Mouse (Mus musculus): ENCODE measurements around the gene Syne3. TPM values are rescaled to one million over a fixed set of nuclear protein-coding genes. Genes with fewer than 3 reads are reported as not detected.

The Syne3 gene
- total RNA-seq, 2 experiments from 2014 or later = 13.4 to 22.4 TPM

DNA sequence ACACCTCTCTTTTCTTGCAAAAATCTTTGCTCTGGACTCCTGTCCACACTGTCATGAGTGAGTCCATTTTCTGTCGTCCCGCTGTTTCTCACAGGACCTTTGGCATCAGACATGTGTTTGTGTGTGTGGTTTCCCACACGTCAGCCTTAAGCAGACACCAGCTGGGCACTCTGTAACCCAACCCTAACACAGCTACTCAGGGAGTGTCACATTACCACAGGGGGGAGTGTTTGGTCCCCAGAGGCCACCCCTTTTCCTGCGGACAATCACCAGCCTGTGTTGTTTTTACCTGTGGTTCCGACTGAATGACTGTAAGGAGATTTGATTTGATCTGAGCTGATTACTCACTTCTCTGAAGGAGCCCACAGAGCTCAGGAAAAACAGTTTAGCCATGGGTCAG lies 105.5 kb downstream of the Syne3 start:
- ATAC-seq (replicated peaks; ENCODE audit: poor library complexity, severe bottlenecking) = no peak

DNA sequence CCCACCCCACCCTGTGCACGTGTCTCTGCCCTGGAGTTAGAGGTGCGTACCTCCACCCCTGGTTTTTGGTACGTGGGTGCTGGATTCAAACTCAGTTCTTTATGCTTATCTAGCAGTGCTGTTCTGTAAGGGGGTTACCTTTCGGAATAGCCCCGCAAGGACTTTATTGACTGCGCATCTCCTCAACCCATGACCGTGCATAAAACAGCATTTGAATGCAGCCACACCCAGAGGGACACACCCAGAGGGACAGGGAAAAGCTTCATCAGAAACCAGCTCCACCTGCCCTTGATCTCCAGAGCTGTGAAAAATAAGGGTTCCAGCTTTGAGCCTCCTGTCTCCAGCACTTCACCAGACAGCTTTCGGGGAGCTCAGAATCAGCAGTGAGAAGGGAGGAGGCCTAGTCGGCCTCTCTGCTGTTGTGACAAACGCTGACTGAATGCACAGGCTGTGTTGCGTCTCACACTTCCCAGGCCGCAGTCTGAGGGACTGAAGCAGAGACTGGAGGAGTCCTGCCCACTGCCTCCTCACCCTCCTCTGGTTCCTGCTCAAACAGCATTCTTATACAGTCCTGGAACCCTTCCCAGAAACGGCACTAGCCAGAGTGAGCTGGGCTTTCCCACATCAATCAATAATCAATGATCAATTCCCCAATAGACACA lies 107.1 kb downstream of the Syne3 start:
- no peak for ATAC-seq (replicated peaks; ENCODE audit: poor library complexity, severe bottlenecking)

DNA sequence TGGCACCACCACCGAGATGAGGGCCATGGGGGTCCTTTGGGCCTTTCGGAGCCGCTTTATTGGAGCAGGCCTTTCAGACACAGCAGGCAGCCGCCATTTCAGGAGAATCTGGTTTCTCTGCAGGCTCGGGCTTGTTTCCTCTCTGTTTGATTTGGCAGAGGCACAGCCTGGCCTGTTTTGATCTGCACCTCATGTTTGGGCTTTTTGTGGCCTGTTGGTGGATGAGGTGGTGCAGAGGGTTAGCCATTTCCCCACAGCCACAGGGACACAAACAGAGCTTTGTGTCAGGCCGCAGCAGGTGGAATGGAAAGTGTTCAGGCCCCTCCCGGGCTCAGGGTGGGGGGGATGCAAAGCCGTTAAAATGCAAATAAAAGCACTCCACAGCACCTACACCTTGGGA lies 108.3 kb downstream of the Syne3 start:
- ATAC-seq (replicated peaks; ENCODE audit: poor library complexity, severe bottlenecking) = no peak

DNA sequence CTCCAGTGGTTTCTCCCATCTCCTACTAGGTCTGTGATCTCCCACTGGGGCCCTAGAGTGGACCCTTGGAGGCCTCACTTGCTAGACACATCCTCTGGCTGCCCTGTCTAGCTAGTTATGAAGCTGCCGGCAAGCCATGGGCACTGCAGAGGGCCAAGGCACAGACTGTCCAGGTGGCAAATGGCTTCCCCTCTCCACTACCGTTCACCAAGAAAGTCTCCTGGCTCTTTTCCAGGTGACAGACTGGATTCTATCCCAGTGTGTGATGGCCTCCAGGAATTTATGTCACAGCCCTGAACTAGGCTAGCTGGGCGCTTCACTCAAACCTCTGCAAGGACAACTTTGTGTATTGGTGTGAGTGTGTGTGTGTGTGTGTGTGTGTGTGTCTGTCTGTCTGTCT lies 109.8 kb downstream of the Syne3 start:
- no peak for ATAC-seq (replicated peaks; ENCODE audit: poor library complexity, severe bottlenecking)

DNA sequence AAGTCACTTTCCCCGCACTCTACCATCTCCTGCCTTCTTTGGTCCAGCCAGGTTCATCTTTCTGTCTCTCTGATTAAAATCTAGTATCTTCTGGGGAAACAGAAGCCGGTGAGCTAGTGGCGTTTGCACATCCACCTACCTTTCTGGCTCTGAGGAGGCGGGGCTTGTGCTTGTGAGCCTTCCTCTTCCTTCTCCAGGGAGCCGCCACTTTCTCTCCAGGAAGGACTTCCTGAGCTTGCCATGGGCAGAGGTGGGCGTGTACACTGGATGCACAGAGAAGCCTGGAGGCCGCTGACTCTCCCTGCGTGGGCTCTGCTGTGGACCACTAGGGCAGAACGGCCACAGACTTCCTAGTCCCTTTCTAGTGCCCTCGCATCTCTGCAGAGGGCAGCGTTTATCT lies 110.4 kb downstream of the Syne3 start:
- no peak for ATAC-seq (replicated peaks; ENCODE audit: poor library complexity, severe bottlenecking)

DNA sequence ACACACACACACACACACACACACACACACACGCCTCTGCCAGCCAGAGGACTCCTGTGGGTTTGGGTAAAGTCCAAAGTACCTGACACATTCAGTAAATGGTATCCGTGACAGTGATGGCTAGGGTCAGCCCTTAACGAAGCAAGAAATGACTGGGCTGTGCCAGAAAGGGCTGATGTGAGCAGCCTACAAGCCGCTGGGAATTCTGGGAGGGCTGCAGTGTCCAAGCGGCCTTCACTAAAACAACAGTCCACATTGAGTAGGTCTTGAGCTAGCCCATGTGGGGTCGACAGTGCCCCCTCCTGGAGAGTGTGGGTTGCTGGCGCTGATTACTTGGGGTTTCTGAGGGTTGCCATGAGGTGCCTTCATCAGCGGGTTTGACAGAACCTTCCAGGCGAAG lies 110.9 kb downstream of the Syne3 start:
- no peak for ATAC-seq (replicated peaks; ENCODE audit: poor library complexity, severe bottlenecking)

DNA sequence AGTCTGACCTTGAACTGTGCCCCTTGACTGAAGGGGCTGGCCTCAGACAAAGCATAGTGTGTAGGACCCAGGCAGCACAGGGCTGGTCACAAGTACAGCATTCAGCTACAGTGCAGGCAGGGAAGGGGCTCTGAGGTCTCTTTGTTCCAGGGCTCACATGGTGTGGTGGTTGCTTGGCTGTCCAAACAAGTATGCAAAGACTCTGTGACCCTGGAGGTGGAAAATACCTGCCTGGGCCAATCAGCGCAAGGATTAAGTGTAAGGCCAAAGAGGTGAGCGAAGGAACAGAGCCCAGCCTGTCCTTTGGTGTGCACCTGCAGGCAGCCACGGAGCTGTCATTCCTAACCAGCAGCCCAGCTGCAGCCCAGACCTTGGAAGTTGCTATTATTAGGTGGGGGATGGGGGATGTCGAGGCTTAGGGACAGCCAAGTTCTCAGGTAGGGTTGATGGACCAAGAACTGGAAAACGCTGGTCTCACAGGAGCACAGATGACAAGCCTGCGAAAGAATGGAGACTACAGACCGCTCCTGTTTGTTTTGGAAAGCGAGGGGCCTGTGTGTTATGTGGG lies 112.5 kb downstream of the Syne3 start:
- ATAC-seq (replicated peaks; ENCODE audit: poor library complexity, severe bottlenecking) = no peak

DNA sequence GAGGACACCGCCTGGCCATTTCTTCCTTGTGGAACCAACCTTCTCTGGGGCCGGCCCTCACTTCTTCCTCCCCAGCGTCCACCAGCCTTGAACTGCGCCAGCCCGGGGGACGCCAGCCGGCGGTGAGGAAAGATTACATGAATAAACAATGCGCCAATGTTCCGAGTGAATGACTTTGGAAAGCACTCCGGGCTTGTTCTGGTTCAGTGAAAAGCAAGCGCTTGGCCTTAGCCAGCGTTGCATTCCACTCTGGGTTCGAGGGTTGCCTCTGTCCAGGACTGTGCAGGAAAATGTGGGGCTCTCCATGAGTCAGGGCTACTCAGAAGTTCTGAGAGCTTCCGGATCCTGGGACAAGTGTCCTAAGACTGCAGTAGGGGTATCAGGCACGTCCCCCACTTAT lies 113.0 kb downstream of the Syne3 start:
- ATAC-seq (replicated peaks; ENCODE audit: poor library complexity, severe bottlenecking) = no peak

DNA sequence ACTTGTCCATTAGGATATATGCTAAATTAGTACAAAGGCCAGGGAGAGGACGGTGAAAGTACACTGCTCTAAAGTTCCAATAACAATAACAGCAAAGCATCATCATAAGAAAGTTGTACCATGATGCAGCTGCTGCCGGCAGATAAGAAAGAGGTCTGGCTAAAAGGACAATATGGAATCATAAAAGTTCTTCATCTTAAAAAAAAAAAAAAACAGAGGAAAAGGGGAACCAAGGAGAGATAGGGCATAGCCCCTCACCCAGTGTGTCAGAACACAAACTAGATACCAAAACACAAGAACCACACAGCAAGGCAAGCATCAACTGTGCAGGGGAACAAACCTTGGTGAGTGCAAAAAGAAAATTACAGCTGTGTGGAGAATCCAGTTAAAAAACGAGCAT lies 117.4 kb downstream of the Syne3 start:
- no peak for ATAC-seq (replicated peaks; ENCODE audit: poor library complexity, severe bottlenecking)

DNA sequence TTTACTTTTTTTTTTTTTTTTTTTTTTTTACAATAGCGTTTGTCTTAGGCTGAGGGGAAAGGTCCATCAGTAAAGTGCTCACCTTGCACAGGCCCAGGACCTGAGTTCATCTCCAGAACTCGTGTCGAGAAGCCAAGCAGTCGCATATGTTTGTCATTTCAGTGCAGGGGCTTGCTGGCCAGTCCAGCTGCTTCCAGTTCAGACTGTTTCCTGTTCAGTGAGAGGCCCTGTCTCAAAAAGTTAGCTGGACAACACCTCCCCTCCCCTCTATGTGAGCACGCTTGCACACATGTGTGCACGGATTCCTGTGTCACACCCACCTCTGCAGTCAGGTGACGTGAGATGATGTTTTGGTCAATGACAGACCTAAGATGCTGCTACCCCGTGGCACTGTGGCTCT lies 119.5 kb downstream of the Syne3 start:
- no peak for ATAC-seq (replicated peaks; ENCODE audit: poor library complexity, severe bottlenecking)

DNA sequence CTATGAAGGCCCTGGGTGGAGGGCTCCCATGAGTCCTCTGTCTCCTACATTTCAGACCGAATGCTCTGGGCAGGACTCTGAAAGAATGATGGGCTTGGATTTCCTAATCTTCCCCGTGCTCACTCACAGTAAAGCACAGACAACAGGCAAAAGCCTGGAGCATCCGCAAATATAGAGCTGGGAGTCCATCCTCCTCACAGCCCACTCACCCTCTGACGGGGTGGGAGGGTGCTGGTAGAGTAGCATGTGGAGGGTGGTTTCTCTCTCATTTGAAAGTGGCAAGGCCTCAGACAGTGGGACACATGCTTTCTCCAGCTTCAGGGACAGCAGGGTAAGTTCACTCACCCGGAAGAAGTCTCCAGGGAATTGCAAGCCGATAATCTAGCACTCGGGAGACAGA lies 123.5 kb downstream of the Syne3 start:
- ATAC-seq (replicated peaks; ENCODE audit: poor library complexity, severe bottlenecking) = no peak

DNA sequence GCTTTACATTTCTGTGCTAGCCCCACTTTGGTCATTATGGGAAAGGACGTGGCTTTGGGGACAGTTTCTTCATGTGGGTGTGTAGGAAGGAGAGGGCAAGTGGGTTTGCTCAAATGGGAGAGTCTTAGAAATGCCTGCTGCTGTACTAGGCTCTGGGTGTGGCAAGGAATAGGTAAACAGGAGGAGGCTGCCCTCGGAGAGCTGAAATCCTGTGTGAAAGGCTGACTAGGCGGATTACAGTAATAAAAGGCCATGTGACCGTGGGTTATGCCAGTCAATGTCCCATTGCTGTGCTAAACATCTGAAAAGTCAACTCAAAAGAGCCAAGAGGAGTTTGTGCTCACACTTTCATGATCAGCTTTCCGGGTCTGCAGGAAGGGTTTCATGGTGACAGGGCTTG lies 127.1 kb downstream of the Syne3 start:
- no peak for ATAC-seq (replicated peaks; ENCODE audit: poor library complexity, severe bottlenecking)

DNA sequence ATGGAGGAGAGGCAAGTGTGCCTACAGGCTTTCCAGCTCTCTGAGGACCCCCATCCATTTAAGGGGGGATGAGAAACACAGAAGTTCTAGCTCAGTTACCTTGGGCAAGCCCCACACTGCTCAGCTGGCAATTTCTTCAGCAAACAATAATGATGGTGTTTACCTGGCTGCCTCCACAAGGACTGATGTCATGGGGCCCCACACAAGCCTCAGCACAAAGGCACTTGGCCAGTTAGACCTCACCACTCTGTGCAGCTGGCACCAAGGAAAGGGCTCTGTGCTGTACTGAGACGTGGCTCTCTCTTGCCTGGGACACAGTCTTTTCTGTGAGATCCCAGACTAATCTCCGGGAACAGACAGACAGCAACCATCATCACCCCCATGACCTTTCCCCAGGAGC lies 127.5 kb downstream of the Syne3 start:
- ATAC-seq (replicated peaks; ENCODE audit: poor library complexity, severe bottlenecking) = no peak

DNA sequence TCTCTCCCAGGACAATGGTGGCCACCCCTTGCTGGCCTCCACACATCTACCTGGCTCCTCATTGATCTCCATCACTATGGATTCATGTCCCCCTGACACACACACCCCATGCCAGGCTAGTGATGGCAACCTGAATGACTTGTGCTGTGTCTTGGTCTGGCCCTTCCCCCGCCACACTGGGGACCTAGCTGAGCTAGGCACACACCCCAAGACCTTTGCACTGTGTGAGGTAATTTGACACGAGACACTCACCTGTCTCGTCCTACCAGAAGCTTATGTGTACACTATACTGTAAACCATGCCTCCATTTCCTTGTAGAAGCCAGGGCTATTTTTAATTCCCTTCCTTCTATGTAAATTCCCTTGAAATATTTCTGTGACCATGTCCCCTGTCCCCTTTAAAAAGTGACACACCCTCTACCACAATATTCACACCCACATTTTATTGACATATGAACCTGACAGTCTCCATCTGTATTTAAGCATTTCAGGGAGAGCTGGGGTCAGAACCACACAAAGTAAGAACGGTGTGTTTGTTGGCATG lies 128.0 kb downstream of the Syne3 start:
- no peak for ATAC-seq (replicated peaks; ENCODE audit: poor library complexity, severe bottlenecking)

DNA sequence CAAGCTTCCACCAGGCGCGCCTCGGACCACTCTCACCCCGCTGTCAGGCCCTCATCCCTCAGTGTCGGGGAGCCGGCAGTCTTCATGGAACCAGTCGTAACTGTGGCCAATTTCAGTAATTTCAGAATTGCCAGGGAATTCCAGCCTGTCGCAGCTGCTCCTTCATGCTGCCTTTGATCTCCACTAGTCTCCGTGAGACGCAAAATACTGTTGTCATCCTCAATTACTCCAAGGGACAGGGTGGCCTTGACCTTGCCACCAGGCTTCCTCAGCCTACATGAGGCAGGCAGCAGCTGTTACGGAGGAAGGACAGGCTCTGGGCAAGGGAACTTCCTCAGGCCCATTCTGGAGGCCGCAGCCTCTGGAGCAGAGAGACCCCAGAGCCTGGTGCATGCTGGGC lies 129.2 kb downstream of the Syne3 start:
- no peak for ATAC-seq (replicated peaks; ENCODE audit: poor library complexity, severe bottlenecking)

Other genes with a start within 250 kb of the Syne3 start
- gene Clmn, start 144.7 kb downstream of the Syne3 start, total RNA-seq (2014; fragmentation: Nextera tagmentation) = 0.84 TPM in 1 of 2 replicates, not detected in the other
- gene Clmn, start 144.7 kb downstream of the Syne3 start, total RNA-seq (2017) = not detected in 2 replicates
- 50.7 and 56.1 TPM in 2 replicates for gene Glrx5, start 22.9 kb upstream of the Syne3 start, total RNA-seq (2014; fragmentation: Nextera tagmentation)
- gene Glrx5, start 22.9 kb upstream of the Syne3 start, total RNA-seq (2017) = 27.2 and 29.8 TPM in 2 replicates
- not detected in 2 replicates for gene Tcl1b2, start 136.2 kb upstream of the Syne3 start, total RNA-seq (2014; fragmentation: Nextera tagmentation)
- gene Tcl1b2, start 136.2 kb upstream of the Syne3 start, total RNA-seq (2017) = not detected in 2 replicates
- gene Tcl1b1, start 149.9 kb upstream of the Syne3 start, total RNA-seq (2014; fragmentation: Nextera tagmentation) = not detected in 2 replicates
- gene Tcl1b1, start 149.9 kb upstream of the Syne3 start, total RNA-seq (2017) = not detected in 2 replicates
- not detected in 2 replicates for gene Tcl1b5, start 166.5 kb upstream of the Syne3 start, total RNA-seq (2014; fragmentation: Nextera tagmentation)
- not detected in 2 replicates for gene Tcl1b5, start 166.5 kb upstream of the Syne3 start, total RNA-seq (2017)
- not detected in 2 replicates for gene Tcl1b3, start 181.2 kb upstream of the Syne3 start, total RNA-seq (2014; fragmentation: Nextera tagmentation)
- gene Tcl1b3, start 181.2 kb upstream of the Syne3 start, total RNA-seq (2017) = not detected in 2 replicates
- gene Tcl1b4, start 192.1 kb upstream of the Syne3 start, total RNA-seq (2014; fragmentation: Nextera tagmentation) = not detected in 2 replicates
- gene Tcl1b4, start 192.1 kb upstream of the Syne3 start, total RNA-seq (2017) = not detected in 2 replicates
- gene Tcl1, start 213.0 kb upstream of the Syne3 start, total RNA-seq (2014; fragmentation: Nextera tagmentation) = not detected in 2 replicates
- not detected in 2 replicates for gene Tcl1, start 213.0 kb upstream of the Syne3 start, total RNA-seq (2017)